Mouse (Mus musculus) left cerebral cortex, postnatal 14 days (tissue): Measurements from ENCODE around the gene Marveld2. TPM values are rescaled to one million over a fixed set of nuclear protein-coding genes. Genes with fewer than 3 reads are reported as not detected.

Experiments
- DNase-seq, 2 experiments: peaks; one replicate each; pipeline ENCODE4 v3.0.0; 2021 to 2022; ENCODE audit warnings: low spot score in 2 of 2, mixed read lengths in 1 of 2
- intact Hi-C: fragments of 180-260 bp; cut with DNase I; formaldehyde crosslinking; loops from one replicate; pipeline ENCODE4 v1.15.1; 2025
- long read RNA-seq, 2 experiments: library from polyadenylated mRNA; stranded (forward); transcript quantifications; one replicate each; pipeline ENCODE4 v2.0.0; 2021
- total RNA-seq, 2 experiments: library from RNA; stranded (reverse); gene quantifications; 2 replicates each; pipeline ENCODE4 v1.2.3; 2021

Marveld2 gene
- total RNA-seq = 1 to 10 TPM; 1.2 to 1.8 TPM
- long read RNA-seq, experiment 1, partial matches to known transcripts = 1 of 4 reads
- long read RNA-seq, experiment 1, other reads (novel, unspliced or antisense) = 0 of 4 reads
- long read RNA-seq, experiment 2, partial matches to known transcripts = 0 of 5 reads
- long read RNA-seq, experiment 2, other reads (novel, unspliced or antisense) = 2 of 5 reads

DNA sequence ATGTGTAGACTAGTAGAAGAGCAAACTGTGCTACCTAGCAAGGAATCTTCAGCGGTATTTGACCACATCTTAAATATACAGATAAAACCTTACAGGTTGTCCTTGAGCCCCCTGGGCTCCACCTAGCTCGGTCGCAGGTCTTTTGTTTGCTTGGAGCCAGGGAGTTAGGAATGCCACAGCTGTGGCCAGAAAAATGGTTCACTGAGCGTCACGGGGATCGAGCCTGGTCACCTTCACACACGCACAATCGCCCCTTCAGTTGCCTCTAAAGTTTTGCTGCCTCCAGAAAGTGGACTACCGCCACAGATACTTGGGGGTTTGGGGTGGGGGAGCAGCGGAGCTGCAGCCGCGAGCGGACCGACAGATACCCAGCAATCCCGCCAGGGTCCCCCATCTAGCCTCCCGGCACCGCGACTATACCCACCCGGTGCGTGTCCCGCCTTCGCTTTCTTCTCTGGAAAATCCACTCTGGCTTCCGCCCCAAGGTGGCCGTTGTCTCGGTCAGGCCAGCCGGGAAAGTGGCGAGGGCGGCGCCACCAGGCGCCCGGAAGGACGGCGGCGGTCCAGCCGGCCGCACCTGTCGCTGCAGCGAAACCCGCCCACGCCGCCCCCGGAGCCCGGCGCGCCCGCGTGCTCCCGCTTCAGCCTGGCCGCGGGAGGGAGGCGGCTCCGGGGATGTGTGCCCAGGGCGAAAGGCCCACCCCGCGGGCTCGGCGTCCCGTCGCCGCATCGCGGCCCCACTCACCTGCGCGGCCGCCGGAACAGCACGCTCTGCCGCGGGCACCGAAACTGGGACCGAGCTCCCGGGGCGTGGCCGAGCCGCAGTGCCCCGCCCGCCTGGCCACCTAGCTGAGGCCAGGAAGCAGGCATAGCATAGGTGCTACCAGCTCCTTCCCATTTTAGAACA, at the start of gene Marveld2:
TSS of gene Marveld2 (minus strand) at position 791 of the 907 bp plus-strand sequence.
- peak; percentile 8 to 15 for DNase-seq
- intact Hi-C loops = loop anchor here (5.0 to 10.0 kb wide), 2 partner anchors 124 to 482 kb away; partner anchors contain the start of gene Gtf2h2

DNA sequence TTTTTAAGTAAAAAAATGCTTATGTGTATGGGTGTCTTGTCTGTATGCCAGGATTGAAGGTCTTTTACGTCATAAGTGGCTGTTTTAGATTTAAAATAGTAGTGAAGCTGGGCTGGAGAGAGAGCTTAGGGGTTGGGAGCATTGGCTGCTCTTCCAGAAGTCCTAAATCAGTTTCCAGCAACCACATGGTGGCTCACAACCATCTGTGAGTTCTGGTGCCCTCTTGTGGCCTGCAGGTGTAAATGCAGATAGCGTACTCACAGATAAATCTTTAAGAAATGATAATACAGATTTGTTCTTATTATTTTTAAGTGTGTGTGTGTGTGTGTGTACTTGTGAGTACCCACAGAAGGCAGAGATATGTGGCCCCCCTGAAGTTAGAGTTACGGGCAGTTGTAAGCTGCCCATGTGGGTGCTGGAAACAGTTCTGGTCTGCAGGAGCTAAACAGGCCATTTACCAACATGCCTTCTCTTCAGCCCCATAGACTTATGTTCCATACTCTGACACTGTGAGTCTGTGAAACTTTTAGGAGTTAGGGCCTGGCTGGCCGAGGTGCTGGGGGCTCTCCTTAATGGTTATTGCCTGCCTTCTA, 43.2 kb upstream of the Marveld2 start:
- peak; percentile 51 to 66 for DNase-seq
- intact Hi-C loops = no loop called here

DNA sequence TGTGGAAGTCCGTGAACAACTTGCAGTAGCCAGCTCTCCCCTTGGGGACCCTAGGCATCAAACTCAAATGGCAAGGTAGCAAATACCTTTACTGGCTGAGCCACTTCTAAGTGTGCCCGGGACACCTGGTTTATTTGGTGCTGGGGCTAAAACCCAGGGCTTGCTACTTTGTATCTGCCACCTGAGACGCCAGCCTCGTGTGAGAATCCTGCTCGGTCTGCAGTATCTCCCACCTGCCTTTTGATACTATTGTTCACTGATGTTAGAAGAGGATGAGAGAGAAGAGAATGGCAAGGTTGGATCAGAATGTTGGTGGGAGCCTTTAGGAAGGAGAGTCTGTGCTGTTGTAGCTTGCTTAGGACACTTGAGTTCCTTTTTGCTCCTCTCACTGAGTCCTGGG, 41.3 kb upstream of the Marveld2 start:
- no peak for DNase-seq
- intact Hi-C loops = no loop called here

DNA sequence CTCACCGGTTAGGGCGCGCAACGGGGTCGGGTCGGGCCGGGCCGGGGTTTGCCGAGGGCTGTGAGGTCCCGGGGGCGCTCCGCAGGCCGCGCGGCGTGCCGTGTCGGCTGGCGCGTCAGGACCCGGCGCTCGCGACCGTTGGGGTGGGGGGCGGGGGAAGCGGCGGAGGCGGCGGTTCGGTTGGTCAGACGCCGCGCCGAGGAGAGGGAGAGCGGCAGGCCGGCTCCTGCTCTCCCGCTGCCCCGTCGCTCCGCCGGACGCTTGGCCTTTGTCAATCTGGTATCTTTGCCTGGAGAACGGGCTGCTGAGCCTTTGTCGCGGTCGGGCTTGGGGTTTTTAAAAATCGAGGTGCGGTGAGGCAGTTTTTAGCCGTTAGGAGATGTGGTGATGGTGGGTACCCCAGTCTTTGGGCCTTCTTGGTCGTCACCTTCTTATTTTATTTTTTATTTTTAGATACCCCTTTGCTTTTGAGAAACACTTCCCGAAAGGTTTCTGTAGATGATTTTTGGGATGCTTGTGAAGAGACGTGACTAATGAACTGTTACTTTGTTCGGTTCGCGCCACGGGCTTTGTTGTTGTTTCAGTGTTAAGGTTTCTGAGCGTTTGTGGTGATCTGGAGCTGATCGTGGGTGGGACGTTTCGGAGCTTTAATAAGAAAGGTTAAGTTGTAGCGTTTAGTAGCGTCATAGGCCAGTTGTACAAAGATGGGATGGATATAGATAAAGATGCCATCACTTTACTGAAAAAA, 34.8 kb upstream of the Marveld2 start, which contains the start of gene Taf9:
TSS of gene Taf9 (plus strand) at position 141 of the 748 bp plus-strand sequence.
- intact Hi-C loops = loop anchor here (5.0 kb wide), 1 partner anchor 544 kb away; the partner anchor contains the start of gene Serf1
- DNase-seq = peak in 1 of 2 experiments; percentile 7

DNA sequence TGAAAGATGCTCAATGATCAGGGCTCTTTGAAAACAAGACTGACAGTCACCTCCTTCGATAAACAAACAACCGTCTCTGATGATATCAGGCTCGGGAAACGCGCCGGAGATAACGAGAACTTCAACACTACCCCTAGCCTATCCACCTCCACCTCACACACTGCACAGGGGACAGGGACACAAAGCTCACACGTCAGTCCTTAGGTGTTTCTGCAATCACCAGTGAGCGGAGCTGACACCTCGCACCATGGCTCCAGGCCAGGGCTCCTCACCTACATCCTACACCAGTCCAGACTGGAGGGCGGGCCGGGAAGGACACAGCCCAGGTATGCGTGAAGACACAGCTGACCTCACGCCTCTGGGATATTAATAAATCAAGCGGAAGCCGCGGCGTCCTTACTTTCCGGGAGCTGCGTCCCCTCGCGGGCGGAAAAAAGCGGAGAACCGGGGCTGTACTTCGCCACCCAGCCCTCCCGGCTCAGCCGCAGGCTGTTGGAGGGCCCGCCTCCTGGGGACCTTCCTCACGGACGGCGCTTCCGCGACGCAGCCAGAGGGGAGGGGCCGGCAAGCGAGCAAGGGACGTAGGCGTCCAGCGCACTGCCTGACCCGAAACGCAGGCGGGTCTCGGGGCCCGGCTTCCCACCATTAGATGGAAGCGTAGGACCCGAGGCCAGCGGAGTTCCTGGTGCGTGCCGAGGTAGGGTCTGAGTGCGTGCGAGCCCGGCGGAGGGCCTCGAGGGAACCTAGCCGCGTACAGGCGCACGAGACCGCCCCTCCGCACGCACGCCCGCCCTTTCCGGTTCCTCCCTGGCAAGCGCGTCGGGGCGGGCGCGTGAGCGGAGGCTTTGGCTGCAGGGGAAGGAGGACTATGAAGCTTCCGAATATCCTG, 34.0 kb upstream of the Marveld2 start, which contains the start of the genes Ak6 and Rad17:
TSS of gene Ak6 (plus strand) at position 430 of the 889 bp plus-strand sequence.
TSS of gene Rad17 (minus strand) at position 502 of the 889 bp plus-strand sequence.
- intact Hi-C loops = loop anchor here (5.0 kb wide), 1 partner anchor 543 kb away; the partner anchor contains the start of gene Serf1
- DNase-seq = peak; percentile 91 to 96

DNA sequence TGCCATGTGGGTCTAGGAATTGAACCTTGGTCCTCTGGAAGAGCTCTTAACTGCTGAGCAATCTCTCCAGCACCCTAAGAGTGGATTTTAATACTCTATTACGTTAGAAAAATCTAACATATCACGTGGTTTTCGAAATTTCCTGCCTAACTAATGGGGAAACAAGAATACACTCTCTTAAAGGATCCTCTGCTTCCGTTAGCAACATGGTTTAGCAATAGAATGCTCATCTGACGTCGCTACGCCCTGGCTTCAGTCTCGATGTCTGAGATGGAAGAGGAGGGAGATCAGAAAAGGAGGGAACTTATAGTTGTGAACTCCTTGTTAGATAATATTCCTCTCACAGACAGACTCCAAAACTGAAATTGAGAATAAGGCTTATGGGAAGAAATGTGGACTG, 31.5 kb upstream of the Marveld2 start:
- DNase-seq = no peak
- intact Hi-C loops = loop anchor here (10.0 kb wide), 1 partner anchor 67 kb away; no protein-coding TSS in a partner anchor

DNA sequence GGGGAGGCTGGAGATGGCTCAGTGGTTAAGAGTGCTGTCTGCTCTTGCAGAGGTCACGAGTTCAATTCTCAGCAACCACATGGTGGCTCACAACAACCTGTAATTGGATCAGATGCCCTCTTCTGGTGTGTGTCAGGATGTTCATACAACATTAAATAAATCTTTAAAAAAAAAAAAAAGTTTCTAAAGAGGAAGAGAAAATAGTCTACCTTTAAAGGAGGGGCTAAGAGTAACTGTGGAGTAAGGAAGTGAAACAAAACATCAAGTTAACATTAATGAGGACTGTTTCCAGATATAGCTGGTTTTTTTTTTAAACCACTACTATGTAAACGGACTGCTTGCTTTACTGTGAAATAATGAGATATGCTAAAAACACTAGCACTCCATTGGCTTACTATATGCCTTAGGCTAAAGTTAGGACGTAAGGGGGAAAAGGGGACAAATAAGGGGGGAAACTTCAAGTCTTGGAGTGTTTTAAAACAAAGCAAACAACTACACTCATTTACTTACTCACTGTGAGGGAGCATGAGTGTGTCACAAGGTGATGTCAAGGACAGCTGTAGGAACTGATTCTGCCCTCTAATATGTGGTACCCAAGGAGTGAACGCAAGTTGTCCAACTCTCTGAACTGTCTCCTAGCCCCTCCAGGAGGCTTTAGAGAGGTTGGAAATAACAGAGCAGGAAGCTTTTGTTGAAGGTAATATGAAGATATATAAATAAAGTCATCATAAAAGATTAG, 25.9 kb upstream of the Marveld2 start:
- intact Hi-C loops = loop anchor here (10.0 kb wide), 1 partner anchor 72 kb away; no protein-coding TSS in a partner anchor
- DNase-seq = no peak

DNA sequence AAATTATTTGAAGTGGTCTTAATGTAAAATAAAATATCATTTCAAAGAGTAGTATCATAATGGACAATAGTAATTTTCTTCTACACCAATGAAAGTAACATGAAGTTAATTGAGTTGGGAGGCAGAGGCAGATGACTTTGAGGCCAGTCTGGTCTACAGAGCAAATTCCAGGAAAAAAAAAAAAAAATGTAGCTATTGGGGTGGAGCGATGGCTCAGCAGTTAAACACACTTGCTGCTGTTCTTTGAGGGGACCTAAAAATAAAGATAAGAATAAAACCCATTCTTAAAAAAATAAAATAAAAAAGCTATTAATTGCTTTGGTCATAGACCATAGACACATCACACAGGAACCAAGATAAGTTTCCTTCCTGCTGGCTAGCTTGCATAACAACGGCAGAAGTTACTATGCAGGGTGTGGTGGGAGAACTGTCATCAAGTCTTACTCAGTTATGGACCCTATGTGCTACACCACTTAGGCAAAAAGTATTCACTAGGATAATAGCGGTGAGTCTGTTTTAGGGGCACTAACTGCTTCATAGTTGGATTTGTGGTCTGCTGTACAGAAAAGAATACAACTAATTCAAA, 17.4 kb upstream of the Marveld2 start:
- no peak for DNase-seq
- intact Hi-C loops = loop anchor here (10.0 kb wide), 2 partner anchors 171 to 579 kb away; no protein-coding TSS in a partner anchor

DNA sequence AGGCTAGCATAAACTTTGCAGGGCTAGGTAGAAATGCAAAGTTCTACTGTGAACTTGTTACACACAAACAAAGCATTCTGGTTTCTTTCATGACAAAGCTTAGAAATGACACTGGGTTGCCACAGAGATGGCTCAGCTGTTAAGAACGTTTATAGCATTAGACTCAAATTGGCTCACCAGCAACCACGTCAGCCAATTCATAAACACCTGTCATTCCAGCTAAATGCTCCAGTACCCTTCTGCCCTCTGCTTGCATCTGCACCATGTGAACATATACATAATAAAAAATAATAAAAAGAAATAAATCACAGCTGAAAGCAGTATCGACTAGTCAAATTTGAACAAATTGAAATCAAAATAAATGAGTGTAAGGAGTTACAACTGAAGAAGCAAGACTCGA, 5.5 kb upstream of the Marveld2 start:
- intact Hi-C loops = no loop called here
- DNase-seq = no peak

DNA sequence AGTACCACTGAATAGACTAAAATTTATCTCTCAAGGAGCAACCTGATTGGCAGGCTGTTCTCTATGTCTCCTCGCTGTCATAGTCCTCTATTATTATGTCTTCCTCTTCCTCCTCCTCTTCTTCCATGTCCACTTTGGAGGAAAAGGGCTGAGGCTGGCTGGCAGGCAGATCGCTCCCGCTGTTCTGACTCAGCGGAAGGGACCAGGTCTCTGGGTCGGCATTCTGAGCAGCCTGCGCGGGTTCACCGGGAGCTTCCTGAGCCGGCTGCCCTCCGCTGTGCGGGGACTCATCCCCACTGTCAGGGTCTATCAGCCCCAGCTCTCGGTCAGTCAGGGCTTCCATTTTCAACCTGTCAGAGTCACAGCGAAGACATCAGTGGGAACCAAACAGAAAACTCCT, 812 bp upstream of the Marveld2 start:
- DNase-seq = no peak
- intact Hi-C loops = loop anchor here (5.0 to 10.0 kb wide), 2 partner anchors 125 to 483 kb away; partner anchors contain the start of gene Gtf2h2

DNA sequence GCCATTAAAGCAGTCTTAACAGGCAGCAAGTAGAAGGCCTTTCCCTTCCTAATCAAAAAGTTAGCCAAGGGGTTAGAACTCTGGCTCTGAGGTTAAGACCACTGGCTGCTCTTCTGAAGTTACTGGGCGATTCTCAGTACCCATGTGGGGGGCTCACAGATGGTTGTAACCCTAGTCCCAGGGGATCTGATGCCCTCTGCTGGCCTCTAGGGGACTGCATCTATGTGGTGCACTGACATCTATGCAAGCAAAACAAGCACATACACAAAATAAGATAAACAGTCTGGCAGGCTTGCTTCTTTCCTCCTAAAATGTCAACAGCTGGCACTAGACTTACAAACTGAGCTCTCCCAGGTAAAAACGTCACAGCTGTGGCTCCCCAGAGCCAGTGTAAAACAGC, 3.9 kb downstream of the Marveld2 start:
- DNase-seq = no peak
- intact Hi-C loops = loop anchor here (10.0 kb wide), 1 partner anchor 478 kb away; no protein-coding TSS in a partner anchor

DNA sequence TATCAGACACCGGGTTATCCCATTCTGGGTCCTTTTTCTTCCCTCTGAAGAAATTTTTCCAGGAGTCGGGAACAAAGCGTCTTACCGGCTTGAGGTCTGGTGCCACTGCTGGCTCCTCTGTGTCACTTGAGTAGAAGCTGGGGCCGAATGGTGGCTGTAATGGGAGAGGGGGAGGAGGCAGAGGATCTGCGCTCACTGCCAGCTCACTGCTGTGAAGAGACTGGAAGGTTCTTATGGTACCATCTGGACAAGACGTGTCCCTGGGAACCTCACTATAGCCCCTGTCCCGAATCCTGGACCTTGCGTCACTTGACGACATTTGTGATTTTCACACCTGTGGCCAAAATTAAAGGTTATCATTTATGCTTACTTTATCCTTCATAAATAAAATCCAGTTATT, 4.5 kb downstream of the Marveld2 start:
- DNase-seq = no peak
- intact Hi-C loops = loop anchor here (10.0 kb wide), 1 partner anchor 477 kb away; no protein-coding TSS in a partner anchor

DNA sequence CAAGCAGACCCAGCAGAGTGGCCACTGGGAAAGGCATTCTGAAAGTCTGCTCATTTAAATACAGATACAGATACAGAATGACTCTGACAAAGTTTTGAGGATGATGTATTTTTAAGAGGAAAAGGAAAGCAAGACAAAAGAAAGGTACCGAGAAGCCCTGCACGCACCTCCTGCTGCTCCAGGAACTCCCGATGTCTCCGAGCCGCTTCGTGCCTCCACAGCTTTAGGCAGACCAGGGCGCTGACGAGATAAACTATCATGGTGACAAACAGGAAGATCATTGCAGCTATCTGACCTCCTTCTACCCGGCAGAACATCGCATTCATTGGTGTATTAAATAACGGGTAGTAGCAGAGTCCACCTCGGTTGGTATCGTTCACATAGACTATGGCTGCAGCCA, 5.5 kb downstream of the Marveld2 start:
- DNase-seq = no peak
- intact Hi-C loops = loop anchor here (10.0 kb wide), 1 partner anchor 476 kb away; no protein-coding TSS in a partner anchor

DNA sequence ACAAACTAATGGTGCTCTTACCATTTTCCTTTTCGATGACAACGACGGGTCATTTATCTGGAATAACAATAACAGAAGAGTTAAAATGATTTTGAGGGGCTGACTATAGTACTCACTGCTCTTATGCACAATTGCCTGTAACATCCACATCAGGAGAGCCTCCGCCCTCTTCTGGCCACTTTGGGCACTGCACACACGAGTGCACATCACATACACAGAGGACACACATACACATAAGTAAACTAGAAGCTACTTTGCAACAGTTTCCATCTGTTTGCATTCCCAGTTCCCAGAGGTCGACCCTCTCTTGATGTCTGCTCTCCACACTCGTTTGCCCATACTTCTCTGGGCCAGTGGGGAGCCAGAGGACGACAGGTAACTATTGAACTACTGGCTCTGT, 9.0 kb downstream of the Marveld2 start:
- intact Hi-C loops = no loop called here
- DNase-seq = no peak

DNA sequence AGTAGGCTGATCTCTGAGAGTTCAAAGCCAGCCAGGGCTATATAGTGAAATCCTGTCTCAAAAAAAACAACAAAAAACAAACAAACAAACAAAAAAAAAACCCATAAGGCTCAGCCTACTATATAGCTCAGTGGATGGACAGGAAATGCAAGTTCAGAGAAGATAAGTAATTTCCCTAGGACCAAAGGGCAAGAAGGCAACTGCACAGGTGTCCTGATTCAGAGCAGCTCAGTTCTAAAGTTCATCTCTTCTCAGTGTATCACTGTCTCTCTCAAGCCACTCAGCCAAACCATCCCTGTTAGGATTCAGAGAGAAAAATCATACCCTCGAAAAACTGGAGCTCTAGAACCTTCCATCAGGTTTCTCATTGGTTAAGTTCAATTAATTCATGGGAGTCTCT, 10.9 kb downstream of the Marveld2 start:
- DNase-seq = no peak
- intact Hi-C loops = no loop called here

DNA sequence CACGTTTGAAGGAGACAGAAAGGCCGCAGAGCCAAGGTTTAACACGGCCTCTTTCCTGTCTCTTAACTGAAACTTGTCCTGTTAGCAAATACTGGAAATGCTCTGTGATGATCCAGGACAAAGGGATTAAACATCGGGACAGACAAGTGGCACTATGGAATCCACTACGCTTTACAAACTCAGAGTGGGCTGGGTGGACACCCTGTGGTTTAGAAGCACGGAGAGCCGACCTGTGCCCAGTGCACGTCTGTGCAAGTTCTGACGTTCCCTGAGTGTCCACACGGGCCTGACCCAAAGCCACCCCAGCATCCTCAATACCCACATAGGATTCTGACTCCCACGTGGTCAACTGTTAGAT, 13.1 kb downstream of the Marveld2 start:
- DNase-seq = no peak
- intact Hi-C loops = no loop called here
